24 mouse cellular contexts compared by ENCODE assay signal in the genomic region with DNA sequence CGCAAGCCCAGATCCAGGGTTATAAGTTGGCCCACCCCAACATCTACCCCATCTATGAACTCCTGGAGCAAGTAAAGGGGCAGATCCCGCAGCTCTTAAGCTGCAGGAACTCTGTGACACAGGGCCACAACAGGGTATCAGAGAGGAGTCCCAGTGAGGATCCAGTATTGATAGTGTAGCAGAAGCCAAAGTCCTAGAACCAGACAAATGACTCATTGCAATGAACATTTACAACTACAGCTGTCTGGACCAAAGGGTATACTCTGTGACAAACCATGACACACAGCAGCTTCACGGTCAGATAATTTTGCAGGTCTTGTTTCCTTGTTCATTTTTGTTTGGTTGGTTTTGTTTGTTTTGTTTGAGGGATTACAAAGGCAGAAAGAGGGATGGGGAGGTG.
"Had no signal": no experiment of that assay in that cellular context is flagged by ENCODE, and none has a peak within 500 bp of the region (broad histone marks: within the 10 kb centered on the region; RNA-seq: fewer than 3 reads in every experiment).

No protein-coding gene starts in this region.

- H3K9ac ChIP-seq: heart, embryonic 13.5 days; heart, embryonic 15.5 days; hindbrain, embryonic 12.5 days; hindbrain, embryonic 14.5 days; limb, embryonic 12.5 days; liver, embryonic 13.5 days had no signal

- H3K27ac ChIP-seq: gastrocnemius, adult 2 months; heart, adult 2 months; heart, embryonic 13.5 days; heart, embryonic 15.5 days; hindbrain, embryonic 10.5 days; hindbrain, embryonic 12.5 days; hindbrain, embryonic 14.5 days; layer of hippocampus, adult 2 months; left cerebral cortex, adult 2 months; limb, embryonic 10.5 days; limb, embryonic 12.5 days; liver, embryonic 13.5 days had no signal

- ATAC-seq: hindbrain, embryonic 16.5 days; inflammation-experienced regulatory T-cells, adult 6 months had no signal

- H3K36me3 ChIP-seq: heart, embryonic 13.5 days; heart, embryonic 15.5 days; hindbrain, embryonic 10.5 days; hindbrain, embryonic 12.5 days; limb, embryonic 10.5 days; limb, embryonic 12.5 days; liver, embryonic 13.5 days had no signal

- DNase-seq: gastrocnemius, adult 2 months; gastrocnemius, postnatal 14 days; gastrocnemius, postnatal 36 days; heart, adult 2 months; heart, postnatal 4 days; kidney, adult 18-20 months; kidney, adult 8-10 months; kidney, postnatal 10 days; kidney, postnatal 25 days; liver; liver, embryonic 13.5 days had no signal

- H3K4me3 ChIP-seq: gastrocnemius, adult 2 months; heart, adult 2 months; heart, embryonic 13.5 days; heart, embryonic 15.5 days; hindbrain, embryonic 10.5 days; hindbrain, embryonic 12.5 days; layer of hippocampus, adult 2 months; left cerebral cortex, adult 2 months; limb, embryonic 10.5 days; limb, embryonic 12.5 days; liver, embryonic 13.5 days had no signal

- H3K4me1 ChIP-seq: heart, embryonic 13.5 days; heart, embryonic 15.5 days; hindbrain, embryonic 12.5 days; limb, embryonic 12.5 days; liver, embryonic 13.5 days had no signal

- H3K4me2 ChIP-seq: heart, embryonic 11.5 days; heart, embryonic 13.5 days; heart, embryonic 15.5 days; hindbrain, embryonic 12.5 days; hindbrain, embryonic 14.5 days; limb, embryonic 12.5 days; liver, embryonic 11.5 days; liver, embryonic 13.5 days had no signal

- H3K27me3 ChIP-seq: heart, embryonic 13.5 days; heart, embryonic 15.5 days; hindbrain, embryonic 12.5 days; limb, embryonic 12.5 days; liver, embryonic 13.5 days had no signal

- H3K9me3 ChIP-seq: heart, embryonic 13.5 days; heart, embryonic 15.5 days; hindbrain, embryonic 10.5 days; hindbrain, embryonic 12.5 days; limb, embryonic 10.5 days; limb, embryonic 12.5 days; liver, embryonic 13.5 days had no signal
